Mouse (Mus musculus): ENCODE measurements around the gene A230072I06Rik. TPM values are rescaled to one million over a fixed set of nuclear protein-coding genes. Genes with fewer than 3 reads are reported as not detected.
A peak's percentile ranks its signal among the peaks of the same experiment; 100 is the strongest.

Gene A230072I06Rik
- polyA plus RNA-seq, 1 experiment from 2014 or later, result not detected

DNA sequence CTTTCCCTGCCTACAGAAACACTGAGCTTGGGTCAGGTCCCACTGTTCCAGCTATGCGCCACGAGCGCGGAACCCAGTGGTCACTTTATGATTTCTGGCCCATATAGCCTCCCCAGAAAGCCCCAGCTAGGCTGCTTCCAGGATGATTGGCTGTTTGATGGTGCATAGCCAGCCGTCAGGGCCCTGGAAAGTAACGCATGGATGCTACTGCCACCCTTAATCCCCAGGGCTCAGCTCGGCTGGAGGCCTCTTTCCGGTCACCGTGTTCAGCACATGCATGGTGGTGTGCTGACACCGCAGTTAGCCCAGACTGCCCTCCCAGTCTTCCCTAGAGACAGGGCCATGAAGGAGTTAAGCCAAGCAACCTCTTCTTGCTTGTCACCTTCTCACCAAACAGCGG is 35.6 kb downstream of the A230072I06Rik start:
- Histone ChIP-seq H3K4me1 (ENCODE audit: control insufficient read depth, insufficient read depth, low read length) (peaks cover 16% of the 10 kb centered on the region; the same call in 1 of the 2 replicates), H3K4me3 (ENCODE audit: low read length) (no peak overlapping the region), H3K27ac (ENCODE audit: low read depth, low read length) (no peak overlapping the region), H3K9ac (ENCODE audit: low read depth, low read length) (no peak overlapping the region), H3K27me3 (ENCODE audit: control insufficient read depth, insufficient read depth, low read length) (peaks cover 5% of the 10 kb centered on the region; the same call in 1 of the 2 replicates), H3K4me2 (replicated peaks; ENCODE audit: low read depth, low read length) (no peak overlapping the region), H3K36me3 (ENCODE audit: control insufficient read depth, insufficient read depth, low read length) (no peaks in the 10 kb centered on the region), H3K9me3 (ENCODE audit: control insufficient read depth, low read length) (no peaks in the 10 kb centered on the region)
- whole genome bisulfite sequencing, result 21% methylated on average over 11 of the region's 11 CpGs
- peak; percentile 59; the same call in 1 of the 2 replicates for ATAC-seq (ENCODE audit: low FRiP score, low TSS enrichment)

GRCm38 (mm10) chr8:12315177-12315576 is 36.6 kb downstream of the A230072I06Rik start:
- H3K4me2 ChIP-seq (replicated peaks; ENCODE audit: low read depth, low read length), result no peak overlapping the region
- H3K9me3 ChIP-seq (ENCODE audit: control insufficient read depth, low read length), result no peaks in the 10 kb centered on the region
- H3K4me1 ChIP-seq (ENCODE audit: control insufficient read depth, insufficient read depth, low read length), result peaks cover 16% of the 10 kb centered on the region; the same call in 1 of the 2 replicates
- ATAC-seq (ENCODE audit: low FRiP score, low TSS enrichment), result no peak
- WGBS, result 71% methylated on average over 5 of the region's 5 CpGs
- no peak overlapping the region for H3K27ac ChIP-seq (ENCODE audit: low read depth, low read length)
- peaks cover 5% of the 10 kb centered on the region; the same call in 1 of the 2 replicates for H3K27me3 ChIP-seq (ENCODE audit: control insufficient read depth, insufficient read depth, low read length)
- H3K4me3 ChIP-seq (ENCODE audit: low read length), result no peak overlapping the region
- H3K9ac ChIP-seq (ENCODE audit: low read depth, low read length), result no peak overlapping the region
- H3K36me3 ChIP-seq (ENCODE audit: control insufficient read depth, insufficient read depth, low read length), result no peaks in the 10 kb centered on the region

- Histone ChIP-seq H3K36me3 (ENCODE audit: control insufficient read depth, insufficient read depth, low read length) (no peaks in the 10 kb centered on the region), H3K27ac (ENCODE audit: low read depth, low read length) (no peak overlapping the region), H3K4me3 (ENCODE audit: low read length) (no peak overlapping the region), H3K9ac (ENCODE audit: low read depth, low read length) (no peak overlapping the region), H3K9me3 (ENCODE audit: control insufficient read depth, low read length) (no peaks in the 10 kb centered on the region), H3K4me1 (ENCODE audit: control insufficient read depth, insufficient read depth, low read length) (no peaks in the 10 kb centered on the region), H3K27me3 (ENCODE audit: control insufficient read depth, insufficient read depth, low read length) (peaks cover 15% of the 10 kb centered on the region), H3K4me2 (replicated peaks; ENCODE audit: low read depth, low read length) (no peak overlapping the region)
- WGBS, result 64% methylated on average over 11 of the region's 11 CpGs
- ATAC-seq (ENCODE audit: low FRiP score, low TSS enrichment), result no peak
These were observed 41.3 kb downstream of the A230072I06Rik start for GRCm38 (mm10) chr8:12319755-12320455.

DNA sequence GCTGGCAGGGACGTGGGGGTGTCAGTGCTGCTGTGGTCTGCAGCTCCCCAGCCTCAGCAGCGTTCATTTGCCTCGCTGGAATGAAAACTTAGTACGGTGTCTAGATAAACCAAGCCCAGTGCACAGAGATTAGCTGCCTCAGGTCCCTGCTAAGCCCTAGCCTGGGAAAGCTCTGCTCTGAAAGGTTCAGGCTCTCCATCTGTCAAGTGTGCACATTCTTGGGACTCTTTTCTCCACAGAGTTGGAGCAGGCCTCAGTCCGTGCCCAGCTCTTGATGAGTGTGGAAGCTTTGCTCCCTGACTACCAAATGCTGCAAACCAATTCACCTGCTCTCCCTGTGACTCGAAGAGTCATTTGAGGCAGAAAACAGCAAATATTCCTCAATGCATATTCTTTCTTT is 43.5 kb downstream of the A230072I06Rik start:
- H3K27ac ChIP-seq (ENCODE audit: low read depth, low read length), result no peak overlapping the region
- no peak for ATAC-seq (ENCODE audit: low FRiP score, low TSS enrichment)
- no peaks in the 10 kb centered on the region for H3K4me1 ChIP-seq (ENCODE audit: control insufficient read depth, insufficient read depth, low read length)
- no peak overlapping the region for H3K4me3 ChIP-seq (ENCODE audit: low read length)
- H3K4me2 ChIP-seq (replicated peaks; ENCODE audit: low read depth, low read length), result no peak overlapping the region
- no peaks in the 10 kb centered on the region for H3K9me3 ChIP-seq (ENCODE audit: control insufficient read depth, low read length)
- 83% methylated on average over 6 of the region's 6 CpGs for WGBS
- no peak overlapping the region for H3K9ac ChIP-seq (ENCODE audit: low read depth, low read length)
- no peaks in the 10 kb centered on the region for H3K36me3 ChIP-seq (ENCODE audit: control insufficient read depth, insufficient read depth, low read length)
- peaks cover 22% of the 10 kb centered on the region for H3K27me3 ChIP-seq (ENCODE audit: control insufficient read depth, insufficient read depth, low read length)

- no peaks in the 10 kb centered on the region for H3K4me1 ChIP-seq (ENCODE audit: control insufficient read depth, insufficient read depth, low read length)
- H3K27me3 ChIP-seq (ENCODE audit: control insufficient read depth, insufficient read depth, low read length), result peaks cover 28% of the 10 kb centered on the region
- H3K9ac ChIP-seq (ENCODE audit: low read depth, low read length), result no peak overlapping the region
- H3K4me2 ChIP-seq (replicated peaks; ENCODE audit: low read depth, low read length), result no peak overlapping the region
- H3K4me3 ChIP-seq (ENCODE audit: low read length), result no peak overlapping the region
- H3K36me3 ChIP-seq (ENCODE audit: control insufficient read depth, insufficient read depth, low read length), result no peaks in the 10 kb centered on the region
- WGBS, result 92% methylated on average over 3 of the region's 3 CpGs
- H3K27ac ChIP-seq (ENCODE audit: low read depth, low read length), result no peak overlapping the region
- no peak for ATAC-seq (ENCODE audit: low FRiP score, low TSS enrichment)
- no peaks in the 10 kb centered on the region for H3K9me3 ChIP-seq (ENCODE audit: control insufficient read depth, low read length)
These were observed 44.6 kb downstream of the A230072I06Rik start for GRCm38 (mm10) chr8:12323238-12323637.

GRCm38 (mm10) chr8:12324561-12324960 is 45.9 kb downstream of the A230072I06Rik start:
- Histone ChIP-seq H3K36me3 (ENCODE audit: control insufficient read depth, insufficient read depth, low read length) (no peaks in the 10 kb centered on the region), H3K4me1 (ENCODE audit: control insufficient read depth, insufficient read depth, low read length) (no peaks in the 10 kb centered on the region), H3K27me3 (ENCODE audit: control insufficient read depth, insufficient read depth, low read length) (peaks cover 28% of the 10 kb centered on the region), H3K9ac (ENCODE audit: low read depth, low read length) (no peak overlapping the region), H3K27ac (ENCODE audit: low read depth, low read length) (no peak overlapping the region), H3K4me2 (replicated peaks; ENCODE audit: low read depth, low read length) (no peak overlapping the region), H3K9me3 (ENCODE audit: control insufficient read depth, low read length) (no peaks in the 10 kb centered on the region), H3K4me3 (ENCODE audit: low read length) (no peak overlapping the region)
- 24% methylated on average over 10 of the region's 10 CpGs for WGBS
- ATAC-seq (ENCODE audit: low FRiP score, low TSS enrichment), result no peak

DNA sequence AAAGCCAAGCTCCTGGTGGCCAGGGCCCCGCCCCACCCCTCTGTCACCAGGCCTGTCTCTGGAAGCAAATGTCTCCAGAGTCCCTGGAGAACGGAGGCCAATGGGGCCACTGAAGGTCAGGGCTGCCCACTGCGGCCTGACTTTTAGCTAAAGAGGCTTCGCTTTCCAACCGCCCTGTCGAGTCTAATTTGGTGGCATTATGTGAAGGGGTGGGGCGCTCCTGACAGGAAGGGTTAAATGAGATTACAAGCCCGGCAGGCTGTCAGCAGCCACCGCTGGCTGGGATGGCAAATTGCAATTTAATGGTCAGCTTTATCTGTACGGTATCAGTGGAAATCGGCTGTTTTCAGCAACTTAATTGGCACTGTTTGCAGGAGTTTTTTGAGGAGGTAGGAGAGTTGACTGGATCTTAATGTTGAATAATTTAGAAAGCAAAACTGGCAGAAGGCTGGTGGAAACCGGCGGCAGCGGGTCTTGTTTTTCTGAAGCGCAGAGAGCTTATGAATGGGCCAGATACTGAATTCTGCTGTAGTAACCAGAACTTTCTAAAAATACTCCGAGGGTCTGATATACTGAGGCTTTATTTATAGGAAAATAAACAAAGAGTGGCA is 46.5 kb downstream of the A230072I06Rik start:
- 30% methylated on average over 16 of the region's 16 CpGs for WGBS
- Histone ChIP-seq H3K9me3 (ENCODE audit: control insufficient read depth, low read length) (no peaks in the 10 kb centered on the region), H3K4me2 (replicated peaks; ENCODE audit: low read depth, low read length) (no peak overlapping the region), H3K36me3 (ENCODE audit: control insufficient read depth, insufficient read depth, low read length) (no peaks in the 10 kb centered on the region), H3K27me3 (ENCODE audit: control insufficient read depth, insufficient read depth, low read length) (peaks cover 28% of the 10 kb centered on the region), H3K4me1 (ENCODE audit: control insufficient read depth, insufficient read depth, low read length) (no peaks in the 10 kb centered on the region), H3K9ac (ENCODE audit: low read depth, low read length) (no peak overlapping the region), H3K27ac (ENCODE audit: low read depth, low read length) (no peak overlapping the region), H3K4me3 (ENCODE audit: low read length) (no peak overlapping the region)
- ATAC-seq (ENCODE audit: low FRiP score, low TSS enrichment), result no peak

DNA sequence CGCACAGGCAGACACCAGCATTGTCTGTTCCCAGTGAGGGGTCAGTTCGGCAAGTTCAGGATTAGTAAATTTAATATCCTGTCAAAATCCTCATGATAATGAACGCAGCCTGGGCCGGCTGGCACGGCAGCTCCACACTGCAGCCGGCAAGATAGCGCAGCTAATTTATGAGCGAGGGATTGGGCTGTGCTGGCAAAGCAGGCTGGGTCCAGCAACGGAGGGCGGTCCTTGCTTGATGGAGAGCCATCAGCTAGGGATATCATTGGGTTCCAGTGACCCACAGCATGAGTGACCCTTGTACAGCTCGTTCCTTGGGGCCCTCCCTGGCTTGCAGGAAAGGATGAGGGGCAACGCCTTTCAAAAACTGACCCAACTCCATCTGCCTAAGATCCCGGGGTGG is 48.6 kb downstream of the A230072I06Rik start:
- ATAC-seq (ENCODE audit: low FRiP score, low TSS enrichment), result no peak
- no peak overlapping the region for H3K9ac ChIP-seq (ENCODE audit: low read depth, low read length)
- WGBS, result 57% methylated on average over 13 of the region's 13 CpGs
- H3K36me3 ChIP-seq (ENCODE audit: control insufficient read depth, insufficient read depth, low read length), result no peaks in the 10 kb centered on the region
- H3K27ac ChIP-seq (ENCODE audit: low read depth, low read length), result no peak overlapping the region
- no peak overlapping the region for H3K4me2 ChIP-seq (replicated peaks; ENCODE audit: low read depth, low read length)
- peaks cover 28% of the 10 kb centered on the region for H3K27me3 ChIP-seq (ENCODE audit: control insufficient read depth, insufficient read depth, low read length)
- no peak overlapping the region for H3K4me3 ChIP-seq (ENCODE audit: low read length)
- H3K9me3 ChIP-seq (ENCODE audit: control insufficient read depth, low read length), result no peaks in the 10 kb centered on the region
- no peaks in the 10 kb centered on the region for H3K4me1 ChIP-seq (ENCODE audit: control insufficient read depth, insufficient read depth, low read length)

- no peak for ATAC-seq (ENCODE audit: low FRiP score, low TSS enrichment)
- H3K4me1 ChIP-seq (ENCODE audit: control insufficient read depth, insufficient read depth, low read length), result no peaks in the 10 kb centered on the region
- no peak overlapping the region for H3K4me2 ChIP-seq (replicated peaks; ENCODE audit: low read depth, low read length)
- no peaks in the 10 kb centered on the region for H3K9me3 ChIP-seq (ENCODE audit: control insufficient read depth, low read length)
- H3K4me3 ChIP-seq (ENCODE audit: low read length), result no peak overlapping the region
- no peak overlapping the region for H3K27ac ChIP-seq (ENCODE audit: low read depth, low read length)
- WGBS, result 71% methylated on average over 21 of the region's 21 CpGs
- H3K9ac ChIP-seq (ENCODE audit: low read depth, low read length), result no peak overlapping the region
- H3K27me3 ChIP-seq (ENCODE audit: control insufficient read depth, insufficient read depth, low read length), result peaks cover 28% of the 10 kb centered on the region
- no peaks in the 10 kb centered on the region for H3K36me3 ChIP-seq (ENCODE audit: control insufficient read depth, insufficient read depth, low read length)
These were observed 49.3 kb downstream of the A230072I06Rik start for GRCm38 (mm10) chr8:12327707-12328471.
